In genomic region chr1:72825921-72826320, GRCm38 (mm10) we compare ENCODE assay signal across 9 mouse cellular contexts. TPM values are rescaled to one million over a fixed set of nuclear protein-coding genes. Genes with fewer than 3 reads are reported as not detected.
DNase-seq lines count a peak whose midpoint lies in the region; ATAC-seq lines count a peak whose summit lies in the region.
"Had no signal": no experiment of that assay in that cellular context is flagged by ENCODE, and none has a peak within 500 bp of the region (broad histone marks: within the 10 kb centered on the region; RNA-seq: fewer than 3 reads in every experiment).

No protein-coding gene starts in this region.

- H3K4me2 ChIP-seq in heart, embryonic 11.5 days: peak overlapping the region; percentile 79
- peak overlapping the region; percentile 94 for H3K4me2 ChIP-seq in hindbrain, embryonic 14.5 days (replicated peaks)
- peak overlapping the region; percentile 78 for H3K4me2 ChIP-seq in midbrain, embryonic 16.5 days (ENCODE audit: low read length)

- no peak for DNase-seq in heart, postnatal 25 days (ENCODE audit: low spot score)
- DNase-seq in embryo, embryonic 11 days: peak; percentile 39
- no peak for DNase-seq in hindbrain, embryonic 14.5 days (ENCODE audit: low spot score)
- no peak for DNase-seq in adrenal gland, postnatal 14 days
- no peak for DNase-seq in adrenal gland, adult (ENCODE audit: inconsistent age in 2 of 2, low spot score in 1 of 2)
- DNase-seq in left cerebral cortex, postnatal 10 days (ENCODE audit: extremely low spot score in 1 of 2, low spot score in 2 of 2): no peak
- DNase-seq: adrenal gland, adult 8-10 months had no signal

- H3K9ac ChIP-seq in heart, embryonic 11.5 days (ENCODE audit: low read depth, low read length): peak overlapping the region; percentile 67
- peak overlapping the region; percentile 92 for H3K9ac ChIP-seq in hindbrain, embryonic 14.5 days
- H3K9ac ChIP-seq in midbrain, embryonic 16.5 days (ENCODE audit: low read depth, low read length): peak overlapping the region; percentile 85

- WGBS in heart, embryonic 11.5 days (ENCODE audit: insufficient replicate concordance): 22% methylated on average over 4 of the region's 4 CpGs
- 1% methylated on average over 4 of the region's 4 CpGs for WGBS in hindbrain, embryonic 14.5 days
- WGBS in midbrain, embryonic 16.5 days: 5% methylated on average over 4 of the region's 4 CpGs

- ATAC-seq in heart, embryonic 11.5 days (replicated peaks; ENCODE audit: insufficient number of reproducible peaks, low FRiP score, low TSS enrichment): no peak
- no peak for ATAC-seq in hindbrain, embryonic 14.5 days (ENCODE audit: low FRiP score)
- no peak for ATAC-seq in midbrain, embryonic 16.5 days

- peaks cover 12% of the 10 kb centered on the region; the same call in 1 of the 2 replicates for H3K4me1 ChIP-seq in heart, embryonic 11.5 days (ENCODE audit: control insufficient read depth, insufficient read depth, low read length)
- H3K4me1 ChIP-seq in hindbrain, embryonic 14.5 days (replicated peaks; ENCODE audit: control insufficient read depth, insufficient read depth, low read length): peaks cover 26% of the 10 kb centered on the region
- H3K4me1 ChIP-seq in midbrain, embryonic 16.5 days (ENCODE audit: control insufficient read depth, insufficient read depth, low read length): peaks cover 24% of the 10 kb centered on the region

- H3K27me3 ChIP-seq in heart, embryonic 11.5 days (ENCODE audit: control insufficient read depth, insufficient read depth, low read length): peaks cover 9% of the 10 kb centered on the region; the same call in 1 of the 2 replicates
- H3K27me3 ChIP-seq in hindbrain, embryonic 14.5 days (ENCODE audit: control insufficient read depth, insufficient read depth, low read length): no peaks in the 10 kb centered on the region
- H3K27me3 ChIP-seq in midbrain, embryonic 16.5 days (ENCODE audit: control insufficient read depth, insufficient read depth, low read depth, low read length): no peaks in the 10 kb centered on the region

- H3K36me3 ChIP-seq in heart, embryonic 11.5 days (ENCODE audit: control insufficient read depth, insufficient read depth, low read length): no peaks in the 10 kb centered on the region
- H3K36me3 ChIP-seq in hindbrain, embryonic 14.5 days (replicated peaks; ENCODE audit: control insufficient read depth, insufficient read depth): no peaks in the 10 kb centered on the region; the same call in 1 of the 2 replicates
- no peaks in the 10 kb centered on the region for H3K36me3 ChIP-seq in midbrain, embryonic 16.5 days (ENCODE audit: control insufficient read depth, insufficient read depth, low read length)

- intact Hi-C loops in heart, postnatal 25 days (cut with DNase I): no loop called here
- intact Hi-C loops in left cerebral cortex, postnatal 10 days (cut with DNase I): loop anchor here (5.0 kb wide), 1 partner anchor 89 kb away; no protein-coding TSS in a partner anchor

- peak overlapping the region; percentile 54 for H3K4me3 ChIP-seq in heart, embryonic 11.5 days (ENCODE audit: low read depth, low read length)
- H3K4me3 ChIP-seq in hindbrain, embryonic 14.5 days (replicated peaks; ENCODE audit: low read length): peak overlapping the region; percentile 84
- H3K4me3 ChIP-seq in midbrain, embryonic 16.5 days (ENCODE audit: low read depth, low read length): peak overlapping the region; percentile 72

- no peaks in the 10 kb centered on the region for H3K9me3 ChIP-seq in heart, embryonic 11.5 days (replicated peaks; ENCODE audit: control insufficient read depth, low read length)
- H3K9me3 ChIP-seq in hindbrain, embryonic 14.5 days (ENCODE audit: control insufficient read depth, low read length): no peaks in the 10 kb centered on the region
- H3K9me3 ChIP-seq in midbrain, embryonic 16.5 days (replicated peaks; ENCODE audit: control insufficient read depth, low read length, poor library complexity, severe bottlenecking): no peaks in the 10 kb centered on the region

- no peak overlapping the region for H3K27ac ChIP-seq in heart, embryonic 11.5 days (ENCODE audit: low read depth, low read length)
- peak overlapping the region; percentile 88 for H3K27ac ChIP-seq in hindbrain, embryonic 14.5 days
- H3K27ac ChIP-seq in midbrain, embryonic 16.5 days (ENCODE audit: low read length): peak overlapping the region; percentile 41; the same call in 1 of the 2 replicates

RNA-seq across cellular contexts. Expression of gene Igfbp2, which starts 1.6 kb away (rescaled TPM):
- polyA plus RNA-seq in heart, embryonic 11.5 days (2014; fragmentation: Nextera tagmentation; extraction: Ambion mirVana): 87.8 and 88.7 TPM in 2 replicates
- not detected for total RNA-seq in heart, postnatal 25 days (2021)
- 443 and 473 TPM in 2 replicates for polyA plus RNA-seq in hindbrain, embryonic 14.5 days (2014; fragmentation: Nextera tagmentation; extraction: Ambion mirVana)
- polyA plus RNA-seq in midbrain, embryonic 16.5 days (2015; fragmentation: Nextera tagmentation; extraction: Ambion mirVana): 244 and 262 TPM in 2 replicates
- 9.1 and 58.4 TPM in 2 replicates for total RNA-seq in adrenal gland, postnatal 14 days (2021)
- 100 to 1,000 TPM; 109 to 114 TPM for total RNA-seq in left cerebral cortex, postnatal 10 days (2021)

RNA-seq across cellular contexts. Expression of gene Igfbp5, which starts 48.8 kb away (rescaled TPM):
- polyA plus RNA-seq in heart, embryonic 11.5 days (2014; fragmentation: Nextera tagmentation; extraction: Ambion mirVana): 118 and 133 TPM in 2 replicates
- 100 to 1,000 TPM; 112 to 149 TPM for total RNA-seq in heart, postnatal 25 days (2021)
- 47.5 and 54.4 TPM in 2 replicates for polyA plus RNA-seq in hindbrain, embryonic 14.5 days (2014; fragmentation: Nextera tagmentation; extraction: Ambion mirVana)
- polyA plus RNA-seq in midbrain, embryonic 16.5 days (2015; fragmentation: Nextera tagmentation; extraction: Ambion mirVana): 42.6 and 42.8 TPM in 2 replicates
- total RNA-seq in adrenal gland, postnatal 14 days (2021): 68.1 and 74.3 TPM in 2 replicates
- total RNA-seq in left cerebral cortex, postnatal 10 days (2021): 10 to 100 TPM; 97.0 to 98.9 TPM
